Mouse (Mus musculus): Measurements from ENCODE around the gene Abr.

- no peak for TF ChIP-seq CTCF (IDR thresholded peaks at IDR 0.05; ENCODE audit: borderline replicate concordance, insufficient read depth, low read depth, low read length)
- no peak for TF ChIP-seq POLR2A (IDR thresholded peaks at IDR 0.05; ENCODE audit: borderline replicate concordance, insufficient read depth, low read length)
Measured at GRCm38 (mm10) chr11:76458730-76459129, 163.4 kb downstream of the Abr start.

Data from cerebellum, adult 2 months (tissue).